Mouse (Mus musculus) limb, embryonic 13.5 days (tissue): ENCODE measurements around the gene Sugct. TPM values are rescaled to one million over a fixed set of nuclear protein-coding genes. Genes with fewer than 3 reads are reported as not detected.
A peak's percentile ranks its signal among the peaks of the same experiment; 100 is the strongest.

ENCODE experiments used
- ATAC-seq: fragments of 200-750 bp; cut with Nextera tagmentation; 2 replicates; pipeline ENCODE4 v1.8.0; 2017; ENCODE audit warnings: low read depth, moderate number of reproducible peaks, moderate TSS enrichment; ENCODE audit not compliant: low FRiP score
- H3K27ac ChIP-seq: fragments of 300-500 bp; sonication (generic); 2 replicates; pipeline ENCODE4 v1.5.1; 2015; ENCODE audit warnings: inconsistent platforms, mild to moderate bottlenecking, moderate library complexity
- H3K27me3 ChIP-seq: fragments of 300-500 bp; sonication (generic); 2 replicates; pipeline ENCODE4 v1.6.1; 2015; ENCODE audit warnings: mild to moderate bottlenecking, inconsistent platforms
- H3K36me3 ChIP-seq: fragments of 300-500 bp; sonication (generic); 2 replicates; pipeline ENCODE4 v1.6.1; 2015; ENCODE audit warnings: inconsistent platforms, mild to moderate bottlenecking, moderate library complexity
- H3K4me1 ChIP-seq: fragments of 300-500 bp; sonication (generic); 2 replicates; pipeline ENCODE4 v1.6.1; 2015; ENCODE audit warnings: inconsistent platforms
- H3K4me2 ChIP-seq: fragments of 300-500 bp; sonication (generic); replicated peaks from 2 replicates; pipeline ENCODE4 v1.6.1; 2015; ENCODE audit warnings: inconsistent platforms, mild to moderate bottlenecking, moderate library complexity
- H3K4me3 ChIP-seq: fragments of 300-500 bp; sonication (generic); 2 replicates; pipeline ENCODE4 v1.5.1; 2015; ENCODE audit warnings: moderate library complexity, mild to moderate bottlenecking, inconsistent platforms
- H3K9ac ChIP-seq: fragments of 300-500 bp; sonication (generic); 2 replicates; pipeline ENCODE4 v1.6.1; 2015; ENCODE audit warnings: mild to moderate bottlenecking, inconsistent platforms
- H3K9me3 ChIP-seq: fragments of 300-500 bp; sonication (generic); 2 replicates; pipeline ENCODE4 v1.6.1; 2016; ENCODE audit warnings: inconsistent platforms
- WGBS: fragments of 180-500 bp; shearing (Covaris S2); methylation state at CpG from one replicate; pipeline ENCODE4 v1.1.7; 2015; 5-methylcytosine and 5-hydroxymethylcytosine counted together
- polyA plus RNA-seq: library from polyadenylated mRNA; unstranded; fragments of >200 nt; fragmentation: Nextera tagmentation; extraction: Ambion mirVana; gene quantifications from 2 replicates; pipeline ENCODE4 v1.2.1, GENCODE M21; 2015

The Sugct gene
- polyA plus RNA-seq, 1 experiment from 2014 or later: 6.8 TPM

DNA sequence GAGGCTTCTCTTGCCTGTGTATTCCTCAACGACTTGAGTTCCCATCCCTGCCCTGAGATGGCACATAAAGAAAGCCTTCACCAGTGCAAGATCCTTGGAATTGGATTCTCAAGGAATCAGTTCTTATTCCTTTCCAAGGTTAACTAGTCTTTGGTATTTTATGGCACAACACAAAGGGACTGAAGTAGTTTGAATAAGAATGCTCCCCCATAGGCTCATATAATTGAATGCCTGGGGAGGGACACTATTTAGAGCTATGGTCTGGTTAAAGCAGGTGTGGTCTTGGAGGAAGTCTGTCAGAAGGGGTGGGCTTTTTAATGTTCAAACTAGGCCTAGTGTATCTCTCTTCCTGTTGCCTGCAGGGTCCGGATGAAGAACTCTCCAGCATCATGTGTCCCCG, 629.8 kb downstream of the Sugct start:
- no peak overlapping the region for H3K9ac ChIP-seq
- H3K4me2 ChIP-seq: no peak overlapping the region
- ATAC-seq: no peak
- no peaks in the 10 kb centered on the region for H3K9me3 ChIP-seq
- H3K36me3 ChIP-seq: no peaks in the 10 kb centered on the region
- no peaks in the 10 kb centered on the region for H3K27me3 ChIP-seq
- H3K4me1 ChIP-seq: no peaks in the 10 kb centered on the region
- H3K4me3 ChIP-seq: no peak overlapping the region
- no peak overlapping the region for H3K27ac ChIP-seq
- WGBS: 85% methylated on average over 3 of the region's 3 CpGs

DNA sequence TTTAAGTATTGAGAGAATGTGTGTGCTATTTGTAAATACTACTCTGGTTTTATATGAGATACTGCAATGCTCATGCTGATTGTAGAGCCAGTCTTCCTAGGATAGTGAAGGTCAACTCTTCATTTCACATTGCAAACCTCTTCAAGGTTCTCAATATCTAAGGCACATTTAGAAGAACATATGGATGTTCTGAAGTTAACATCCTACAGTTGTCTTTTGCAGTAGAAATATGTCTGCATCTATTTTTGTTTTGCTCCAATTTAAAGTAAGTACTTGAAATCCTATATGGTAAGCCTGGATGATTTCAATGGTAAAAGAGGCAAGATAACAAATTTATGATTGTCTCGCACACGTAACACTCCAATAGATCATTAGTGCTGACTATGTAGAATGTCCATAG, 638.7 kb downstream of the Sugct start:
- Histone ChIP-seq H3K27ac (no peak overlapping the region), H3K4me3 (no peak overlapping the region), H3K9me3 (no peaks in the 10 kb centered on the region), H3K4me1 (no peaks in the 10 kb centered on the region), H3K4me2 (no peak overlapping the region), H3K36me3 (no peaks in the 10 kb centered on the region), H3K27me3 (no peaks in the 10 kb centered on the region), H3K9ac (no peak overlapping the region)
- no peak for ATAC-seq
- 91% methylated on average over 2 of the region's 2 CpGs for WGBS

DNA sequence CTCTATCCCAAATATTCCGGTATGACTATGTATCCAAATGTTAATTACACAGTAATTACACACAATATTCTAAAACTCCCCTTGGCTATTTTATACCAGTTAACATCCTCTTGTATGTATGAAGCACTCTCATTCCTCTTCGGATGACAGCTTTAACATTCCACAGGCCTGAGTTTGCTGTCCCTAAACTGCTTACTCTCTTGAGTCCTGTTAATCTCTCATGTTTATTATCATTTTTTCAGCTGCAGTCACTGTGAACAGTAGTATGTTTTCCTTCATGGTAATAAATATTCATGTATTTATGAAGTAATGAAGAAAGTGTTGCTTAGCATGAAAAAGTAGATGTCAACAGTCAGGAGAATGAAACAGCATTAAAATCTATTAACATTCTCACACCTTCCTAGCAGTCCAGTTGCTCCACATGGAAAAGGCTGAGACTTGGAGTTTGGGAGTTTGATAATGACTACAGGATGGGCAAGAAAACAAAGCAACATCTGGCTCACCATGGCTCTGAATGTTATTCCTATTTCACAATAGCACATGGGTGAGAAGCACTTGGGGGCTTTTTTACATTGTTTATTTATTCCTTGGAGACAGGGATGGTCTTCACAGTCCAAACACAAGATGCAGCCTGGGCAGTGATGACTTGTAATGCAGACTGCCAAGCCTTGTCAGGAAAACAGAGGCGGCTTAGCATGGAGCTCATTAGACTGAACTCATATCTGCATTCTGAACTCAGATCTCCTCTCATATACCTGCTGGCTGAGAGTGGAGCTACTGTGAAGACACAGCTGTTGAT, 651.7 kb downstream of the Sugct start:
- no peak overlapping the region for H3K4me3 ChIP-seq
- H3K9ac ChIP-seq: no peak overlapping the region
- H3K9me3 ChIP-seq: no peaks in the 10 kb centered on the region
- no peak overlapping the region for H3K27ac ChIP-seq
- no peaks in the 10 kb centered on the region for H3K27me3 ChIP-seq
- H3K4me2 ChIP-seq: no peak overlapping the region
- H3K4me1 ChIP-seq: no peaks in the 10 kb centered on the region
- no peak for ATAC-seq
- WGBS: 83% methylated on average over 3 of the region's 3 CpGs
- H3K36me3 ChIP-seq: no peaks in the 10 kb centered on the region

DNA sequence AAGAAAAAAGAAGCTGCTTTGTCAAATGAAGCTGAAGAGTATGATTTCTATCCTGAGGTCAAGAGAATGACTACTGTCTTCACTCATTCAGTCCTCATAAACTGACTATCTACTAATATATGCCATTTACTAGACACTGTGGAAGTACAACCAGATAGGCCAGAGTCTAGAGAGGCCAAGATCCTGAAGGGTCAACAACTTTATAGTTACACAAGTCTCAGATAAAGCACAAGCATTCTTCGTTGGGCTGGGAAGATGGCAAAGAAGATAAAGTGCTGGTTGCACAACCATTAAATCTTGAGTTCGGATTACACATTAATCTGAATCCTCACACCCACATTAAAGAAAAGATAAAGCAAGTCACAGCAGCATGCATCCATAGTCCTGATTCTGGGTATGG, 653.0 kb downstream of the Sugct start:
- no peaks in the 10 kb centered on the region for H3K36me3 ChIP-seq
- no peak overlapping the region for H3K27ac ChIP-seq
- H3K27me3 ChIP-seq: no peaks in the 10 kb centered on the region
- no peaks in the 10 kb centered on the region for H3K9me3 ChIP-seq
- H3K9ac ChIP-seq: no peak overlapping the region
- H3K4me2 ChIP-seq: no peak overlapping the region
- 83% methylated on average over 2 of the region's 2 CpGs for WGBS
- ATAC-seq: no peak
- peaks cover 5% of the 10 kb centered on the region; the same call in 1 of the 2 replicates for H3K4me1 ChIP-seq
- no peak overlapping the region for H3K4me3 ChIP-seq

DNA sequence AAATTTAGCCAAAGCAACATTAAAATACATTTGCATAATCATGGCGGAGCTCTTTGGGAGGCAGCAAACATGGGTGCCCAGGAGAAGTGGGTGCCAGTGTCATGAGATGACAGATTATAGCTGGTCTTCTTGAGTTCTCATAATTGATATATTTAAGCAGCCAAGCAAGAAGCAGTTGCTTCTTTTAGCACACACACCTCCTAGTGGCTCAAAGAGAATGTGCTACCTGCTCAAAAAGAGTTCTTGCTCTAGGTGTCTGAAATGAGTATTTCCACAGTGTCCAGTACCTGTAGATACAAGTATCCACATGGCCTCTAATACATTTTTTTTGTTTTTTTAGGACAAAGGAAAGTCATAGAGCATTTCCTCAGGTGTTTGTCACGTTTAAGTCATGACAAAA, 655.6 kb downstream of the Sugct start:
- no peak overlapping the region for H3K4me3 ChIP-seq
- no peaks in the 10 kb centered on the region for H3K36me3 ChIP-seq
- no peak overlapping the region for H3K27ac ChIP-seq
- no peaks in the 10 kb centered on the region for H3K9me3 ChIP-seq
- no peak overlapping the region for H3K9ac ChIP-seq
- 75% methylated on average over 2 of the region's 2 CpGs for WGBS
- no peak for ATAC-seq
- no peak overlapping the region for H3K4me2 ChIP-seq
- peaks cover 5% of the 10 kb centered on the region; the same call in 1 of the 2 replicates for H3K4me1 ChIP-seq
- H3K27me3 ChIP-seq: no peaks in the 10 kb centered on the region

DNA sequence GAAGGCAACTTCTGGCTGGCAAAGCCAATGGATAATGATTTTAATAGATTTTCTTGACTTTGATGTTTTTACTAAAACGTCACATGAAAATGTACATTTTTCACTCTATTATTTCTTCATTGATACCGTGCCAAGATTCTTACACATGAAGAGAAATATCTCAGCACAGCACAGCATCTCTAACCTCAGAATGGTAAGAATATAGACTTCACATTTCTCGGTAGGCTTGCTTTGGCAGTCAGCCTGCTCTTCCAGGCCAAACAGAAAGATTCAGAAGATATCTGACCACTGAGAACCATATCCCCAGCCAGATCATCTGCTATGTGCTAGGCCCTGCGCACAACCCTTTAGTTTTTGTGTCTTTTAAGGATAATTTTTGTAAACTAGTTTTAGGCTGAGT, 657.0 kb downstream of the Sugct start:
- Histone ChIP-seq H3K4me2 (no peak overlapping the region), H3K9ac (no peak overlapping the region), H3K4me1 (peaks cover 5% of the 10 kb centered on the region; the same call in 1 of the 2 replicates), H3K36me3 (no peaks in the 10 kb centered on the region), H3K4me3 (no peak overlapping the region), H3K9me3 (no peaks in the 10 kb centered on the region), H3K27ac (no peak overlapping the region), H3K27me3 (no peaks in the 10 kb centered on the region)
- no peak for ATAC-seq
- 73% methylated on average over 4 of the region's 4 CpGs for WGBS

DNA sequence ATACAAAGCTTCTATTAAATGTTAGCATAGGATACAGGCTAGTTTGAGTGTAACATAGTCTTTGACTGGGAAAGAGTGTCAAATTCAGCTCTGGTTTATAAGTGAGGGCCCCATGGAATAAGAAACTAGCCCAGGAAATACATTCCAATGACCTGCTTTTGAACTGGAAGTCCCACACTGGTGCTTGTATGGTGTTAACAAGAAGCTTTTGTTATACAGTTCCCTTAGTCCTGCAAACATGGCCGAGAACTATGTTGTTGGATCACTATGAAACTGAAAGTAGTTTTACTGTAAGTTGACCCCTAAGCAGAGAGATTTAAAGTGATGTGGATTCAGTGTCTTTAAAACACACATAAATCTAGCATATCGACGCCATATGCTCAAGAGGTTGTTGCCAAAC, 657.5 kb downstream of the Sugct start:
- peak; percentile 62 for ATAC-seq
- no peak overlapping the region for H3K4me3 ChIP-seq
- no peaks in the 10 kb centered on the region for H3K9me3 ChIP-seq
- no peak overlapping the region; the same call in 1 of the 2 replicates for H3K27ac ChIP-seq
- no peaks in the 10 kb centered on the region for H3K27me3 ChIP-seq
- H3K4me2 ChIP-seq: no peak overlapping the region
- H3K36me3 ChIP-seq: no peaks in the 10 kb centered on the region
- no peak overlapping the region for H3K9ac ChIP-seq
- 41% methylated on average over 3 of the region's 3 CpGs for WGBS
- peaks cover 5% of the 10 kb centered on the region; the same call in 1 of the 2 replicates for H3K4me1 ChIP-seq

DNA sequence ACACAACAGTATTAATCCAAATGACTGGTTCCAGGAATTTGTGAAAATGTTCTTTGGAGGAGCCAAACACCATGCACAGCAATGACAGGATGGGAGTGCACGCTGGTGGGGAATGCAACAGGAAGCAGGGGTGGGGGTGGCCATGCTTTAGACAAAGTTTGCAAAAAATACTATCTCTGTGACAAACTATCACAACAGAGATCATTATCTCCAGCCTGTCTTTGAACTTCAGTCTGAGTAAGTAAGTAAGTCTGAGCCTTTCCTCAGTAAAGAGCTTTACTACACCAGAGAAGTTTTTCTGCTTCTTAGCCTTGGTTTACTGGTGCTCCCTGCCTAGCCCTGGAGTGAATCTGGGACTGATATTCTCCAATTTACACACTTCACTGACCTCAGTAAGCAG, 664.6 kb downstream of the Sugct start:
- H3K36me3 ChIP-seq: no peaks in the 10 kb centered on the region
- no peak overlapping the region for H3K27ac ChIP-seq
- H3K9ac ChIP-seq: no peak overlapping the region
- no peak overlapping the region for H3K4me2 ChIP-seq
- no peaks in the 10 kb centered on the region for H3K27me3 ChIP-seq
- no peak overlapping the region for H3K4me3 ChIP-seq
- peaks cover 14% of the 10 kb centered on the region; the same call in 1 of the 2 replicates for H3K4me1 ChIP-seq
- 85% methylated on average over 1 of the region's 1 CpGs for WGBS
- no peak for ATAC-seq
- no peaks in the 10 kb centered on the region; the same call in 1 of the 2 replicates for H3K9me3 ChIP-seq

DNA sequence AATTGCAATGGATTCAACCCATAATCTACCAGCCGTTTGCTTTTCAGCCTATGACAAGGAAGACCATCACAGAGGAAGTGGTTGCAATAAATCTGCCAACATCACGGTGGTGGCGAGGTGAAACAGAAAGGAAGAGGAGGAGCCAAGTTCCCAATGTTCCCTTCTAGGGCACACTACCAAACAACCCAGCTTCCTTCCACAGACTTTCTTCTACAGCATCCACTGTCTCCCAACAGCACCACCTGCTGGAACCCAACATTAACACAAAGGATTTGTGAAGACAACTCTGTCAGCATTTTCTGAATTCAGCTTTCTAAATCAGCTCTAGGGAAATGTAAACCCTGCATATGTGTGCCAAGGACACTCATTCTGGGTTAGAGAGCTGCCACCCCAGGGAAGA, 666.8 kb downstream of the Sugct start:
- Histone ChIP-seq H3K4me3 (no peak overlapping the region), H3K27ac (no peak overlapping the region), H3K36me3 (no peaks in the 10 kb centered on the region), H3K9ac (no peak overlapping the region), H3K9me3 (no peaks in the 10 kb centered on the region; the same call in 1 of the 2 replicates), H3K4me1 (peaks cover 14% of the 10 kb centered on the region; the same call in 1 of the 2 replicates), H3K4me2 (no peak overlapping the region), H3K27me3 (no peaks in the 10 kb centered on the region)
- ATAC-seq: no peak
- WGBS: 41% methylated on average over 3 of the region's 3 CpGs

DNA sequence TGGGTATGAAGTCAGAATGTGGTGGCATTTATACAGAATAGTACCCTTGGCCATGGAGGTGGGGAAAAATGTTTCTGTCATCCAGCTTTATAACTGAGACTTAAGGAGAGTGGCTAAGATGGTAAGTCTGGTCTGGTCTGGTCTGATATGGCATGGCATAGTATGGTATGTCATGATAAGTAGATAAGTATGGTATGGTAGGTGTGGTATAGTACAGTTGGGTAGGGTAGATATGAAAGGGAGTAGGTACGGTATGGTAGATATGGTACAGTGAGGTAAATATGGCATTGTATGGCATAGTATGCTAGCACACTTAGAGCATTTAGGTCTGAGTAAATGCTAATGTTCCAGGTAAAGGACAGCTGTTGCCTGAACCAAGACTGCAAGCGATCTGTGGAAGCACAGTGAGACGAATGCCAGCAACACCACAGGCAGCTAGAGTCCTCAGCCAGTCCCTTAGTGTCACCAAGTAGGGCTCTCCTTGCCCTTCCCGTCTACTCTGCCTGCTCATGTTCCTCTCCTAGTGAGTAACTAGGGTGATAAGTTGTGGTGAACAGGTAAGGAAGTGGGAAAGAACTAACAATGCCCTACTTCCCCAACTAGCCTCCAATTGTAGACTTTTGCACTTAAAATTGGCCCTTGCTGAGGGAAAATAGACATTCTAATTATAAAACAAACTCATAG, 667.4 kb downstream of the Sugct start:
- Histone ChIP-seq H3K9me3 (no peaks in the 10 kb centered on the region; the same call in 1 of the 2 replicates), H3K27ac (no peak overlapping the region), H3K9ac (no peak overlapping the region), H3K4me2 (no peak overlapping the region), H3K27me3 (no peaks in the 10 kb centered on the region), H3K4me3 (no peak overlapping the region), H3K36me3 (no peaks in the 10 kb centered on the region), H3K4me1 (peaks cover 14% of the 10 kb centered on the region; the same call in 1 of the 2 replicates)
- 92% methylated on average over 4 of the region's 4 CpGs for WGBS
- no peak; the same call in 1 of the 2 replicates for ATAC-seq

DNA sequence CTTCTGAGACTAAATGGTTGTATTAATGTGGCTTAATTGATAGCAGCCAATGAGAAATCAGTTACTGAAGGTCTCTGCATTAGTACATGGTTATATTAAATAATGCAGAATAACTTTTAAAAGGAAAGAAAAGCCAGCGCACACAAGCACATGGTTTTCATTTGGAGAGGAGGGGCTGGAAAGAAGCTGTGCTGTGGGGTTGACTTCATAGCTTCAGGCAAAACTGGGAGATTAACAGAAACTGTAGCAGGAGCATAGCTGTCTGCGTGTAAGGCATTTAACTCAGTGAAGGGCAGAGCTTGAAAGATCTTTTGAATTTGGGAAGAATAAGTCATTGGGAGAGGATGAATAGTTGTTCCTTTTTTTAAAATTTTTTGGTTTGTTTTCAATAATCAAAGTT, 668.4 kb downstream of the Sugct start:
- Histone ChIP-seq H3K9me3 (no peaks in the 10 kb centered on the region; the same call in 1 of the 2 replicates), H3K4me1 (peaks cover 14% of the 10 kb centered on the region; the same call in 1 of the 2 replicates), H3K4me3 (no peak overlapping the region), H3K4me2 (no peak overlapping the region), H3K36me3 (no peaks in the 10 kb centered on the region), H3K9ac (no peak overlapping the region), H3K27me3 (no peaks in the 10 kb centered on the region), H3K27ac (no peak overlapping the region)
- 13% methylated on average over 2 of the region's 2 CpGs for WGBS
- ATAC-seq: peak; percentile 66; the same call in 1 of the 2 replicates

DNA sequence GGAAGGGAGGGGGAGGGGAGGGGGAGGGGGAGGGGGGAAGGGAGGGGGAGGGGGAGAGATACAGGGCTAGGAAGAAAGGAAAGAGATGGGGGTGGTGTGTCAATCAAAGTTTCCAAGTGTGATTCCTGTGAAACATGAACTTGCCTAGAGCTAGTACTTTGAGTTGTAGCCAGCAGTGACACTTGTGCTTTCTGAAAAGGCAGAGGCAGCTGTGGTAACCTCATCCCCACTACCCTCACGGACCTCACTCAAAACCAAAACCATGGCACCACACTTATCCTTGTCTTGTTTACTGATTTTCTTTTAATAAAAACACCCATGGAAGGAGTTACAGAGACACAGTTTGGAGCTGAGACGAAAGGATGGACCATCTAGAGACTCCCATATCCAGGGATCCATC, 698.9 kb downstream of the Sugct start:
- no peak overlapping the region for H3K9ac ChIP-seq
- ATAC-seq: no peak
- H3K27me3 ChIP-seq: no peaks in the 10 kb centered on the region
- no peak overlapping the region for H3K4me2 ChIP-seq
- H3K27ac ChIP-seq: no peak overlapping the region
- no peaks in the 10 kb centered on the region; the same call in 1 of the 2 replicates for H3K9me3 ChIP-seq
- no peaks in the 10 kb centered on the region for H3K4me1 ChIP-seq
- no peaks in the 10 kb centered on the region for H3K36me3 ChIP-seq
- no peak overlapping the region for H3K4me3 ChIP-seq
- 77% methylated on average over 2 of the region's 2 CpGs for WGBS
